Mouse (Mus musculus): ENCODE results near the gene Tpd52l2. TPM values are rescaled to one million over a fixed set of nuclear protein-coding genes. Genes with fewer than 3 reads are reported as not detected.

Gene Tpd52l2
- 17.1 TPM for polyA plus RNA-seq (2014; fragmentation: Illumina TruSeq; extraction: RNeasy Lipid Tissue Mini Kit (QIAGEN cat#74804); ENCODE audit: low read depth, low replicate concordance)

GRCm38 (mm10) chr2:181496831-181497547, at the start of gene Tpd52l2:
Gene Tpd52l2 (plus strand): TSS chr2:181497142.

DNA sequence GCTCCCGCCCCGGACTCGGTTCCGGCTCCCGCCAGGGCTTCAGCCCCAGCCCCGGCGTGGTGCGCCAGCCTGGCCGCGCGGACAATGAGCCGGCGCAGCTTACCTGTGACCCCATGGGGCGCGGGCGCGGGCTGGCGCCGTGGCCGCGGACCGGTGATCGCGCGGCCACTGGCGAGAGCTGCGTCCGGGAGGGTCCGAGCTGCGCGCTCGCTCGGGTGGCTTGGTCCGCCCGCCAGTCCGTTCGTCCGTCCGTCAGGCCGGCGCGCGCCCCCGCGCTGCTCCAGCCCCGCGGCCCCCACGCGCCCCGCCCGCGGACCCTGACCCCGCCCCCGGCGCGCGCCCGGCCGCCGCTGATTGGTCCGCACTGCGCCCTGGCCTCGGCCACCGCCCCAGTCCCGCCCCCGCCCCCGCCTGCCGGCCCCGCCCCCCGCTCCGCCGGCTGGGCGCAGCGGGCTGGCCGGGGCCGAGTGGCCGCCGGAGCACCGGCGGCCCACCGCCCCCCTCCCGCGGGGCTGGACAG, 37.7 kb upstream of the Tpd52l2 start, which contains the start of gene Zbtb46:
Gene Zbtb46 (minus strand): TSS at position 274 of the 520 bp plus-strand sequence.

DNA sequence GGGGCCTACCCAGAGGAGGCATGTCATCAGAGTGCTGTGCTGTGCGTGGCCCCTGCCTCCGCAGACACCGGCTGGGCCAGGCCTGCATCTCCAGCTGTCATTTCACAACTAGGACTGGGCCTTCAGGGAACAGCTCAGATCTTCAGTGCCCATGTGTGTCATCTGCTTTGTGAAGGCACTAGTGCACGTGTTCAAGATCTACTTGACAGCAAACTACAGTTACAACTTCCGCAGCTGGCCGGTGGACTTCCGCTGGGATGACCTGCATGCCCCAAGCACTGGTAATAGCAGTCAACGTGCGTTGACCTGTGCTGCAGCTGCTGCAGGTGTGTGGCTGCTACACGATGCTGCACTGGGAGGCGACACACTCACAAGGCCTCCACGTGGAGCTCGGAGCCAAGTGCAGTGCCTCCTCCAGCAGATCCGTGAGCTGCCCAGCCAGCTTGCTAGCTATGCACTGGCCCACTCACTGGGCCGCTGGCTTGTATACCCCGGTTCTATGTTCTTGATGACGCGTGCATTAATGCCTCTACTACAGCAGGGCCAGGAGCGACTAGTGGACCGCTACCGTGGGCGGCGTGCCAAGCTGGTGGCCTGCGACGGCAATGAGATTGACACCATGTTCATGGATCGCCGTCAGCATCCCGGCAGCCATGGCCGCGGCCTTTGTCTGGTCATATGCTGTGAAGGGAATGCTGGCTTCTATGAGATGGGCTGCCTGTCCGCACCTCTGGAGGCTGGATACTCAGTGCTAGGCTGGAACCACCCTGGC, 3.6 kb upstream of the Tpd52l2 start, which contains the start of gene Abhd16b:
Gene Abhd16b (plus strand): TSS at position 51 of the 772 bp plus-strand sequence.

DNA sequence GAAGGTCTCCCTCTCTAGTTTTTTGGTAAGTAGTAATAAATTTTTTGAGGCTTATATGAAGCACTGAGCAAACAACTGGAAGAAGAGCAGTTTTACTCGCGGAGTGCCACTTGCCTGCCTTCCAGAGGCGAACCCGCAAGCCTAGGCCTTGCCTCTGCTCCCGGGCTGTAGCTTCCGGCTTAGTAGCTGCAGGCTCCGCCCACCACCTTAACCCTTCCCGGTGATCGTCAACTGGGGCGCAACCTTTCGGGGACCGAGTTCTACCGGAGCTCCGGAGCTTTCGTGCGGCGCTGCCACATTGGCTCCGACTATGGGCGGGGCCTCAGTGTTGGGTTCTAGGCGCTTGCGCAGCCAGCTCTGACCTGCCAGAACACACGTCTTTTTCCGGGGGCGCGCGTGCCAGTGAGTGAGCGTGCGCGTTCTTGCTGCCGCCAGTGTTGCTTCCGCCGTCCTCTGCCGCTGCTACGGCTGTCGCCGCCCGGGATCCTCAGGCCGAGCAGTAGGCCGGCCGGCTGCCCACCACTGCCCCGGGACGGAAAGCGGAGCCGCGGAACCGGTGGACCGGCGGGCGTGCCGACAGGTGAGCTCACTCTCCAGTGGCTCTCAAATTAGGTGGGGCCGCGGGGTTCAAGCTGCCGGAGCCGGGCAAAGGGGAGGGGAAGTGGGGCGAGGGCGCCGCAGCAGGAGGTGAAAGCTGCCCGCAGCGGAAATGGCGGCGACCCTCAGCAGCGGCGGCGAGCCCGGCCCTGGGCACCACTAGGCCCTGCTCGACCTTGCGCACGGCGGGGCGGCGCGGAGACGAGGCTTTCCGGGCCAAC, 23.4 kb downstream of the Tpd52l2 start, which contains the start of gene Dnajc5:
Gene Dnajc5 (plus strand): TSS at position 368 of the 818 bp plus-strand sequence.

Other genes with a start within 250 kb of the Tpd52l2 start
- gene Gmeb2, start 209.1 kb upstream of the Tpd52l2 start, polyA plus RNA-seq (2014; fragmentation: Illumina TruSeq; extraction: RNeasy Lipid Tissue Mini Kit (QIAGEN cat#74804); ENCODE audit: low read depth, low replicate concordance): 5.7 TPM
- gene Stmn3, start 182.6 kb upstream of the Tpd52l2 start, polyA plus RNA-seq (2014; fragmentation: Illumina TruSeq; extraction: RNeasy Lipid Tissue Mini Kit (QIAGEN cat#74804); ENCODE audit: low read depth, low replicate concordance): not detected
- gene Rtel1, start 177.4 kb upstream of the Tpd52l2 start, polyA plus RNA-seq (2014; fragmentation: Illumina TruSeq; extraction: RNeasy Lipid Tissue Mini Kit (QIAGEN cat#74804); ENCODE audit: low read depth, low replicate concordance): 4.1 TPM
- gene Zgpat, start 132.2 kb upstream of the Tpd52l2 start, polyA plus RNA-seq (2014; fragmentation: Illumina TruSeq; extraction: RNeasy Lipid Tissue Mini Kit (QIAGEN cat#74804); ENCODE audit: low read depth, low replicate concordance): 1.6 TPM
- gene Arfrp1, start 131.7 kb upstream of the Tpd52l2 start, polyA plus RNA-seq (2014; fragmentation: Illumina TruSeq; extraction: RNeasy Lipid Tissue Mini Kit (QIAGEN cat#74804); ENCODE audit: low read depth, low replicate concordance): 22.1 TPM
- 0.50 TPM for gene Lime1, start 117.1 kb upstream of the Tpd52l2 start, polyA plus RNA-seq (2014; fragmentation: Illumina TruSeq; extraction: RNeasy Lipid Tissue Mini Kit (QIAGEN cat#74804); ENCODE audit: low read depth, low replicate concordance)
- gene Zbtb46, start 37.7 kb upstream of the Tpd52l2 start, polyA plus RNA-seq (2014; fragmentation: Illumina TruSeq; extraction: RNeasy Lipid Tissue Mini Kit (QIAGEN cat#74804); ENCODE audit: low read depth, low replicate concordance): 2.7 TPM
- gene Abhd16b, start 3.9 kb upstream of the Tpd52l2 start, polyA plus RNA-seq (2014; fragmentation: Illumina TruSeq; extraction: RNeasy Lipid Tissue Mini Kit (QIAGEN cat#74804); ENCODE audit: low read depth, low replicate concordance): not detected
- 19.5 TPM for gene Dnajc5, start 23.3 kb downstream of the Tpd52l2 start, polyA plus RNA-seq (2014; fragmentation: Illumina TruSeq; extraction: RNeasy Lipid Tissue Mini Kit (QIAGEN cat#74804); ENCODE audit: low read depth, low replicate concordance)
- 17.9 TPM for gene Uckl1, start 87.8 kb downstream of the Tpd52l2 start, polyA plus RNA-seq (2014; fragmentation: Illumina TruSeq; extraction: RNeasy Lipid Tissue Mini Kit (QIAGEN cat#74804); ENCODE audit: low read depth, low replicate concordance)
- gene Prpf6, start 94.7 kb downstream of the Tpd52l2 start, polyA plus RNA-seq (2014; fragmentation: Illumina TruSeq; extraction: RNeasy Lipid Tissue Mini Kit (QIAGEN cat#74804); ENCODE audit: low read depth, low replicate concordance): 14.8 TPM
- 4.4 TPM for gene Zfp512b, start 95.7 kb downstream of the Tpd52l2 start, polyA plus RNA-seq (2014; fragmentation: Illumina TruSeq; extraction: RNeasy Lipid Tissue Mini Kit (QIAGEN cat#74804); ENCODE audit: low read depth, low replicate concordance)
- 0.77 TPM for gene Samd10, start 102.1 kb downstream of the Tpd52l2 start, polyA plus RNA-seq (2014; fragmentation: Illumina TruSeq; extraction: RNeasy Lipid Tissue Mini Kit (QIAGEN cat#74804); ENCODE audit: low read depth, low replicate concordance)
- gene Gm29797, start 159.9 kb downstream of the Tpd52l2 start, polyA plus RNA-seq (2014; fragmentation: Illumina TruSeq; extraction: RNeasy Lipid Tissue Mini Kit (QIAGEN cat#74804); ENCODE audit: low read depth, low replicate concordance): not detected
- not detected for gene Sox18, start 174.5 kb downstream of the Tpd52l2 start, polyA plus RNA-seq (2014; fragmentation: Illumina TruSeq; extraction: RNeasy Lipid Tissue Mini Kit (QIAGEN cat#74804); ENCODE audit: low read depth, low replicate concordance)
- 1.4 TPM for gene Tcea2, start 183.2 kb downstream of the Tpd52l2 start, polyA plus RNA-seq (2014; fragmentation: Illumina TruSeq; extraction: RNeasy Lipid Tissue Mini Kit (QIAGEN cat#74804); ENCODE audit: low read depth, low replicate concordance)
- 1.7 TPM for gene Rgs19, start 196.8 kb downstream of the Tpd52l2 start, polyA plus RNA-seq (2014; fragmentation: Illumina TruSeq; extraction: RNeasy Lipid Tissue Mini Kit (QIAGEN cat#74804); ENCODE audit: low read depth, low replicate concordance)
- gene Lkaaear1, start 201.3 kb downstream of the Tpd52l2 start, polyA plus RNA-seq (2014; fragmentation: Illumina TruSeq; extraction: RNeasy Lipid Tissue Mini Kit (QIAGEN cat#74804); ENCODE audit: low read depth, low replicate concordance): not detected
- gene Oprl1, start 217.9 kb downstream of the Tpd52l2 start, polyA plus RNA-seq (2014; fragmentation: Illumina TruSeq; extraction: RNeasy Lipid Tissue Mini Kit (QIAGEN cat#74804); ENCODE audit: low read depth, low replicate concordance): not detected